Mouse (Mus musculus): ENCODE measurements at regions not wholly inside any gene's neighbourhood (a gene's known extent, or its start where the extent isn't known, plus 50 kb on each side); places are given as distances from the start of the nearest gene placed in this dataset.

GRCm38 (mm10) chr2:73041475-73041874, 55.0 kb upstream of the Gm11084 start:
- ATAC-seq (replicated peaks; ENCODE audit: low read depth, poor library complexity, severe bottlenecking) = no peak

- peak; percentile 40 for ATAC-seq (replicated peaks; ENCODE audit: low read depth, poor library complexity, severe bottlenecking)
Observed at GRCm38 (mm10) chr2:73040031-73040430, 53.5 kb upstream of the Gm11084 start.

GRCm38 (mm10) chr2:73039300-73039699, 52.8 kb upstream of the Gm11084 start:
- no peak for ATAC-seq (replicated peaks; ENCODE audit: low read depth, poor library complexity, severe bottlenecking)

- ATAC-seq (replicated peaks; ENCODE audit: low read depth, poor library complexity, severe bottlenecking) = no peak; the same call in 1 of the 2 replicates
Observed at GRCm38 (mm10) chr2:73038290-73038732, 51.8 kb upstream of the Gm11084 start.

GRCm38 (mm10) chr2:73037266-73038046, 50.9 kb upstream of the Gm11084 start:
- ATAC-seq (replicated peaks; ENCODE audit: low read depth, poor library complexity, severe bottlenecking) = peak; percentile 61
